Mouse (Mus musculus) hindbrain, embryonic 10.5 days (tissue): ENCODE results near the gene Prr12. TPM values are rescaled to one million over a fixed set of nuclear protein-coding genes. Genes with fewer than 3 reads are reported as not detected.

Experiments
- DNase-seq: peaks from one replicate; pipeline ENCODE4 v3.0.0-alpha.2; 2017; ENCODE audit warnings: low spot score
- H3K27ac ChIP-seq: fragments of 300-500 bp; sonication (generic); 2 replicates; pipeline ENCODE4 v1.5.1; 2016; ENCODE audit warnings: mild to moderate bottlenecking, moderate library complexity
- H3K27me3 ChIP-seq: fragments of 300-500 bp; sonication (generic); 2 replicates; pipeline ENCODE4 v1.6.1; 2016; ENCODE audit warnings: mild to moderate bottlenecking; ENCODE audit not compliant: poor library complexity, insufficient read depth, severe bottlenecking
- H3K36me3 ChIP-seq: fragments of 300-500 bp; sonication (generic); 2 replicates; pipeline ENCODE4 v1.6.1; 2016; ENCODE audit warnings: mild to moderate bottlenecking, moderate library complexity
- H3K4me1 ChIP-seq: fragments of 300-500 bp; sonication (generic); replicated peaks from 2 replicates; pipeline ENCODE4 v1.6.1; 2016; ENCODE audit warnings: mild to moderate bottlenecking
- H3K4me3 ChIP-seq: fragments of 300-500 bp; sonication (generic); 2 replicates; pipeline ENCODE4 v1.5.1; 2016; ENCODE audit warnings: mild to moderate bottlenecking, moderate library complexity
- H3K9me3 ChIP-seq: fragments of 300-500 bp; sonication (generic); 2 replicates; pipeline ENCODE4 v1.6.1; 2016; ENCODE audit warnings: mild to moderate bottlenecking, moderate library complexity
- WGBS: fragments of 180-500 bp; shearing (Covaris S2); methylation state at CpG from one replicate; pipeline ENCODE4 v1.1.7; 2016; 5-methylcytosine and 5-hydroxymethylcytosine counted together
- polyA plus RNA-seq: library from polyadenylated mRNA; unstranded; fragments of >200 nt; fragmentation: Nextera tagmentation; extraction: Ambion mirVana; gene quantifications from 2 replicates; pipeline ENCODE4 v1.2.1, GENCODE M21; 2016

Gene Prr12
- polyA plus RNA-seq, 1 experiment from 2014 or later = 13.4 TPM

- no peaks in the 10 kb centered on the region for H3K27me3 ChIP-seq
- H3K27ac ChIP-seq = peak within 1 kb of the TSS; percentile 95
- under 1% methylated on average over 43 of the region's 43 CpGs for WGBS
- peak within 1 kb of the TSS; percentile 76 for H3K4me3 ChIP-seq
- H3K4me1 ChIP-seq = peaks cover 40% of the 10 kb centered on the region
- peak; percentile 95 for DNase-seq
- peaks cover 70% of the 10 kb centered on the region for H3K36me3 ChIP-seq
- no peaks in the 10 kb centered on the region for H3K9me3 ChIP-seq
These were observed 55.3 kb downstream of the Prr12 start, which contains the start of gene Irf3 for GRCm38 (mm10) chr7:44997231-44997939. Gene Irf3 (plus strand): TSS chr7:44997648.

- 16% methylated on average over 10 of the region's 10 CpGs for WGBS
- DNase-seq = no peak
- Histone ChIP-seq H3K27ac (peak overlapping the region; percentile 95), H3K4me3 (peak overlapping the region; percentile 76), H3K9me3 (no peaks in the 10 kb centered on the region), H3K4me1 (peaks cover 40% of the 10 kb centered on the region), H3K27me3 (no peaks in the 10 kb centered on the region), H3K36me3 (peaks cover 70% of the 10 kb centered on the region)
These were observed 56.0 kb downstream of the Prr12 start for GRCm38 (mm10) chr7:44996672-44997071.

GRCm38 (mm10) chr7:44986879-44987718 lies 65.6 kb downstream of the Prr12 start:
- Histone ChIP-seq H3K36me3 (peaks cover 60% of the 10 kb centered on the region), H3K27me3 (no peaks in the 10 kb centered on the region), H3K4me3 (peak overlapping the region; percentile 95), H3K4me1 (peaks cover 43% of the 10 kb centered on the region), H3K27ac (peak overlapping the region; percentile 99), H3K9me3 (no peaks in the 10 kb centered on the region)
- no peak for DNase-seq
- WGBS = under 1% methylated on average over 29 of the region's 29 CpGs

GRCm38 (mm10) chr7:44986192-44986878 lies 66.3 kb downstream of the Prr12 start, which contains the start of gene Prmt1:
Gene Prmt1 (minus strand): TSS chr7:44986568.
- Histone ChIP-seq H3K4me3 (peak within 1 kb of the TSS; percentile 95), H3K27ac (peak within 1 kb of the TSS; percentile 99), H3K9me3 (no peaks in the 10 kb centered on the region), H3K36me3 (peaks cover 60% of the 10 kb centered on the region), H3K27me3 (no peaks in the 10 kb centered on the region), H3K4me1 (peaks cover 43% of the 10 kb centered on the region)
- under 1% methylated on average over 42 of the region's 42 CpGs for WGBS
- DNase-seq = peak; percentile 99

GRCm38 (mm10) chr7:44985595-44986191 lies 67.0 kb downstream of the Prr12 start:
- H3K4me3 ChIP-seq = peak overlapping the region; percentile 95
- peaks cover 60% of the 10 kb centered on the region for H3K36me3 ChIP-seq
- peak; percentile 88 for DNase-seq
- no peaks in the 10 kb centered on the region for H3K9me3 ChIP-seq
- H3K4me1 ChIP-seq = peaks cover 43% of the 10 kb centered on the region
- no peaks in the 10 kb centered on the region for H3K27me3 ChIP-seq
- WGBS = under 1% methylated on average over 44 of the region's 45 CpGs
- peak overlapping the region; percentile 99 for H3K27ac ChIP-seq

- no peaks in the 10 kb centered on the region for H3K27me3 ChIP-seq
- peak overlapping the region; percentile 99 for H3K27ac ChIP-seq
- peaks cover 43% of the 10 kb centered on the region for H3K4me1 ChIP-seq
- WGBS = 55% methylated on average over 3 of the region's 3 CpGs
- no peak for DNase-seq
- H3K4me3 ChIP-seq = peak overlapping the region; percentile 95
- peaks cover 60% of the 10 kb centered on the region for H3K36me3 ChIP-seq
- no peaks in the 10 kb centered on the region for H3K9me3 ChIP-seq
These were observed 67.9 kb downstream of the Prr12 start for GRCm38 (mm10) chr7:44984833-44985164.

- Histone ChIP-seq H3K9me3 (no peaks in the 10 kb centered on the region), H3K27me3 (no peaks in the 10 kb centered on the region), H3K4me1 (peaks cover 40% of the 10 kb centered on the region), H3K4me3 (peak overlapping the region; percentile 95), H3K36me3 (peaks cover 60% of the 10 kb centered on the region), H3K27ac (peak overlapping the region; percentile 99)
- DNase-seq = no peak
- 82% methylated on average over 7 of the region's 7 CpGs for WGBS
These were observed 68.5 kb downstream of the Prr12 start for GRCm38 (mm10) chr7:44983944-44984832.

- H3K27ac ChIP-seq = no peak overlapping the region
- H3K27me3 ChIP-seq = no peaks in the 10 kb centered on the region
- peak; percentile 89 for DNase-seq
- peaks cover 66% of the 10 kb centered on the region for H3K36me3 ChIP-seq
- WGBS = 37% methylated on average over 6 of the region's 6 CpGs
- H3K4me1 ChIP-seq = peaks cover 32% of the 10 kb centered on the region
- H3K4me3 ChIP-seq = peak overlapping the region; percentile 33
- H3K9me3 ChIP-seq = no peaks in the 10 kb centered on the region
These were observed 69.6 kb downstream of the Prr12 start for GRCm38 (mm10) chr7:44983085-44983484.

- H3K4me3 ChIP-seq = no peak overlapping the region
- H3K4me1 ChIP-seq = peaks cover 26% of the 10 kb centered on the region
- peaks cover 80% of the 10 kb centered on the region for H3K36me3 ChIP-seq
- H3K27ac ChIP-seq = no peak overlapping the region
- H3K9me3 ChIP-seq = no peaks in the 10 kb centered on the region
- DNase-seq = no peak
- WGBS = 94% methylated on average over 8 of the region's 8 CpGs
- H3K27me3 ChIP-seq = no peaks in the 10 kb centered on the region
These were observed 71.1 kb downstream of the Prr12 start for GRCm38 (mm10) chr7:44981539-44981938.

- H3K4me1 ChIP-seq = peaks cover 26% of the 10 kb centered on the region
- H3K36me3 ChIP-seq = peaks cover 82% of the 10 kb centered on the region
- H3K27me3 ChIP-seq = no peaks in the 10 kb centered on the region
- no peak overlapping the region for H3K27ac ChIP-seq
- no peak overlapping the region for H3K4me3 ChIP-seq
- WGBS = 93% methylated on average over 3 of the region's 3 CpGs
- no peak for DNase-seq
- no peaks in the 10 kb centered on the region for H3K9me3 ChIP-seq
These were observed 74.4 kb downstream of the Prr12 start for GRCm38 (mm10) chr7:44978300-44978699.
